Mouse (Mus musculus) heart, adult 2 months (tissue): ENCODE results near the gene Sptbn1. TPM values are rescaled to one million over a fixed set of nuclear protein-coding genes. Genes with fewer than 3 reads are reported as not detected.

Experiments
- DNase-seq, 2 experiments: peaks; one replicate each; pipeline ENCODE4 v3.0.0; 2021
- H3K27ac ChIP-seq: fragments of 200-600 bp; 2 replicates; pipeline ENCODE4 v1.8.1; 2022
- H3K27me3 ChIP-seq: fragments of 200-500 bp; 2 replicates; pipeline ENCODE4 v1.6.1; 2012; ENCODE audit warnings: mild to moderate bottlenecking, low read length, inconsistent platforms, mixed read lengths; ENCODE audit not compliant: control insufficient read depth, insufficient read depth
- H3K36me3 ChIP-seq: fragments of 200-500 bp; 2 replicates; pipeline ENCODE4 v1.6.1; 2012; ENCODE audit warnings: low read length, inconsistent platforms; ENCODE audit not compliant: control insufficient read depth, insufficient read depth
- H3K4me1 ChIP-seq: fragments of 200-500 bp; 2 replicates; pipeline ENCODE4 v1.6.1; 2011; ENCODE audit warnings: low read length; ENCODE audit not compliant: control insufficient read depth, insufficient read depth
- H3K4me3 ChIP-seq: fragments of 200-600 bp; 2 replicates; pipeline ENCODE4 v1.8.1; 2022
- H3K79me2 ChIP-seq: fragments of 200-500 bp; replicated peaks from 2 replicates; pipeline ENCODE4 v1.6.1; 2012; ENCODE audit warnings: mild to moderate bottlenecking, inconsistent platforms, low read length, moderate library complexity, mixed read lengths; ENCODE audit not compliant: control insufficient read depth, insufficient read depth
- H3K9ac ChIP-seq: fragments of 200-500 bp; 2 replicates; pipeline ENCODE4 v1.6.1; 2012; ENCODE audit warnings: low read depth, mild to moderate bottlenecking, control low read depth, inconsistent platforms, low read length, mixed read lengths
- CTCF ChIP-seq: fragments of 200-600 bp; IDR thresholded peaks from 2 replicates; pipeline ENCODE4 v1.8.1; 2022; ENCODE audit warnings: antibody characterized with exemption, mild to moderate bottlenecking, moderate library complexity
- EP300 ChIP-seq: fragments of 200-500 bp; IDR thresholded peaks from 2 replicates; pipeline ENCODE4 v1.6.1; 2011; ENCODE audit warnings: low read depth, low read length, control low read depth; ENCODE audit not compliant: insufficient read depth
- POLR2A ChIP-seq: fragments of 200-500 bp; IDR thresholded peaks from 2 replicates; pipeline ENCODE4 v1.6.1; 2011; ENCODE audit warnings: mild to moderate bottlenecking, low read depth, low read length, control low read depth; ENCODE audit not compliant: insufficient read depth
- WGBS: fragments of 180-500 bp; shearing (Covaris S2); methylation state at CpG from one replicate; pipeline ENCODE4 v1.1.7; 2018; 5-methylcytosine and 5-hydroxymethylcytosine counted together
- intact Hi-C: fragments of 180-260 bp; cut with DNase I; formaldehyde crosslinking; loops from one replicate; pipeline ENCODE4 v1.15.1; 2025
- polyA plus RNA-seq: library from polyadenylated mRNA; depleted of rRNA; stranded (reverse); fragments of >200 nt; gene quantifications from 2 replicates; pipeline ENCODE4 v1.2.3, GENCODE M21; 2012
- total RNA-seq, 2 experiments: library from RNA; stranded (reverse); gene quantifications; 2 replicates each; pipeline ENCODE4 v1.2.3; 2021

Gene Sptbn1
- total and polyA plus RNA-seq, 3 experiments, result 169 to 570 (median 509) TPM

DNA sequence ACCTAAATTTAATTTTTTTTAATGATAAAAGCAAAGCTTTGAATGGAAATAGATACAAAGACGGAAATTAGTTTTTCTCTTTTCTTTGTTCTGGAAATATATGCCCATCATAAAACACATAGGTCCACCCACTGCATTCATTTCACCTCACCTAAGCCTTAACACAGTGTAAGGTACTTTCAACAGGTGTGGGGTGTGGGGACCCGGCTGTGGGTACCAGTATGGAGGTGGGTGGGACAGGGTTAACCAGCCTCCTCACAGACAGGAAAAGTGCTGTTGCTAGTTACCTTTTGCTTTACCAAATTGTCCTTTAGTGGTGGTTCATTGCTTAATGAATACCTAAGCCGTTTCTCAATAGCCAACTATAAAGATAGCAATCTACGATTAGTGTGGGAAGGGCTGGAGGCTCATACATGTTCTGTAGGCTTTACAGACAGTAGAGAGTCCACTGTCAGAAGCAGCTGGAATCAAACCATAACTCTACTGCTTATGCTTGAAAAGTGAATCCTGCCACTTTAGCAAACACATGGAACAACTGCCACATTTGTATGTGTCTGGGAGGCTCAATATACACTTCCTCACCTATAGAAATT, 96.3 kb downstream of the Sptbn1 start:
- Histone ChIP-seq H3K9ac (no peak overlapping the region), H3K79me2 (peaks cover 10% of the 10 kb centered on the region), H3K27me3 (no peaks in the 10 kb centered on the region), H3K4me3 (no peak overlapping the region), H3K27ac (no peak overlapping the region), H3K4me1 (peaks cover 27% of the 10 kb centered on the region), H3K36me3 (peaks cover 67% of the 10 kb centered on the region)
- WGBS, result 70% methylated on average over 4 of the region's 4 CpGs
- DNase-seq, result no peak
- intact Hi-C loops, result no loop called here
- TF ChIP-seq POLR2A (no peak), CTCF (no peak), EP300 (no peak)

GRCm38 (mm10) chr11:30171184-30171583, 96.8 kb downstream of the Sptbn1 start:
- Histone ChIP-seq H3K79me2 (peaks cover 10% of the 10 kb centered on the region), H3K27me3 (no peaks in the 10 kb centered on the region), H3K9ac (no peak overlapping the region), H3K27ac (no peak overlapping the region), H3K36me3 (peaks cover 66% of the 10 kb centered on the region), H3K4me1 (peaks cover 26% of the 10 kb centered on the region), H3K4me3 (no peak overlapping the region)
- DNase-seq, result no peak
- WGBS, result 58% methylated on average over 5 of the region's 5 CpGs
- TF ChIP-seq CTCF, result no peak
- TF ChIP-seq EP300, result no peak
- TF ChIP-seq POLR2A, result no peak
- intact Hi-C loops, result no loop called here

DNA sequence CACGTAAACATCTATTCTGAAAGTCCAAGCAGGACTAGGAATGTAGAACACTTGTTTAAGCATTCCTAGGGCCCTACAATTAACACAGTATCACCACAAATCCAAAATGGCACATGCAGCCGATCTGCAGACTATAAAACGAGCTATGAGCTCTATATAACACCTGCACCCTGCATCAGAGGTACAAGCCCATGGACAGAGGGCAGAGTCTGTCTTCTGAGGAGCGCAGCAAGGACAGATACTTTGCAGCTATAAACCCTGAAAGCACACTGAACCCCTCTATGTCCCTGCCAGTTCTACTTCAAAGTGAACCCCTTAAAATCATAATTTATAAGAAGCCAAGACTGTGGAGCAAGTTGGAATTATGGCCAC, 101.4 kb downstream of the Sptbn1 start:
- DNase-seq, result no peak
- Histone ChIP-seq H3K27me3 (no peaks in the 10 kb centered on the region), H3K9ac (no peak overlapping the region; the same call in 1 of the 2 replicates), H3K79me2 (peaks cover 19% of the 10 kb centered on the region), H3K36me3 (peaks cover 78% of the 10 kb centered on the region), H3K4me3 (peak overlapping the region; percentile 8; the same call in 1 of the 2 replicates), H3K4me1 (peaks cover 50% of the 10 kb centered on the region), H3K27ac (peak overlapping the region; percentile 87)
- intact Hi-C loops, result loop anchor here (2.0 kb wide), 4 partner anchors 20 to 198 kb away; no protein-coding TSS in a partner anchor
- TF ChIP-seq CTCF (no peak), EP300 (no peak), POLR2A (no peak)
- WGBS, result 20% methylated on average over 4 of the region's 4 CpGs

DNA sequence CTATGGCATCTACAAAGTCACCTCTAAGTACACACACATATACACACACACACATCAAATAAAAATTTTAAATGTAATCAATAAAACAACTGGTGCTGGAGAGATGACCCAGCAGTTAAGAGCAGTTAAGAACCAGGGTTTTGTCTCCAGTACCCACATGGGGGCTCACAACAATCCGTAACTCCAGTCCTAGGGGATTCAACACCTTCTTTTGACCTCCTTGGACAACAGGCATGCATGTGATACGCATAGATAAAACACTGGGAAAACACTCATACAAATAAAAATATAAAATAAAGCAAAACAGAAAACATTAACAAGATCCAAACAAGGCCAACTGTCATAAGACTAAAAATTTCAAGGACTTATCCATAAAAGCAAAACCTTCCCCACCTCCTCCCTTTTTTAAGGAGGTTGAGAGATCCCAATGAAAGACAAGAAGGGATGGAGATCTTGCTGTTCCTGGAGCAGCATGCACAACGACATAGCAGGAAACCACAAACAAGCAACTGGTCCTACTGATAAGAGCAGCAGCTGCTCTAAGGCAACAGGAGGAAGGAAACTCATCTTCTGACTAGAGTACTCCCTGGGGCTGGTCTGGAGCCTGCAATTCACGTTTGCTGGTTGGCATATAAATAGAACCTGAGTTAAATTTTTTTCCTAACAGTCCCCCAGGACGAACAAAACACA, 102.0 kb downstream of the Sptbn1 start:
- TF ChIP-seq EP300, result peak; percentile 100
- TF ChIP-seq POLR2A, result peak; percentile 72; the same call in 1 of the 2 replicates
- no peak for TF ChIP-seq CTCF
- Histone ChIP-seq H3K79me2 (peaks cover 19% of the 10 kb centered on the region), H3K27me3 (no peaks in the 10 kb centered on the region), H3K27ac (peak overlapping the region; percentile 87), H3K9ac (no peak overlapping the region), H3K4me3 (no peak overlapping the region), H3K4me1 (peaks cover 50% of the 10 kb centered on the region), H3K36me3 (peaks cover 75% of the 10 kb centered on the region)
- WGBS, result 15% methylated on average over 5 of the region's 5 CpGs
- intact Hi-C loops, result loop anchor here (2.0 kb wide), 4 partner anchors 21 to 199 kb away; no protein-coding TSS in a partner anchor
- peak in 1 of 2 experiments; percentile 59 for DNase-seq

GRCm38 (mm10) chr11:30164515-30165214, 103.3 kb downstream of the Sptbn1 start:
- no peak for DNase-seq
- no peak overlapping the region for H3K4me3 ChIP-seq
- H3K4me1 ChIP-seq, result peaks cover 51% of the 10 kb centered on the region
- no peak overlapping the region for H3K9ac ChIP-seq
- 28% methylated on average over 5 of the region's 5 CpGs for WGBS
- H3K79me2 ChIP-seq, result peaks cover 18% of the 10 kb centered on the region
- peak overlapping the region; percentile 56 for H3K27ac ChIP-seq
- no peaks in the 10 kb centered on the region for H3K27me3 ChIP-seq
- peaks cover 82% of the 10 kb centered on the region for H3K36me3 ChIP-seq
- no peak for TF ChIP-seq POLR2A
- TF ChIP-seq CTCF, result no peak
- TF ChIP-seq EP300, result no peak
- intact Hi-C loops, result loop anchor here (5.0 kb wide), 1 partner anchor 353 kb away; no protein-coding TSS in a partner anchor
